Mouse (Mus musculus) thymus, postnatal 10 days (tissue): Measurements from ENCODE around the gene Trappc3.
"Not testable (repeated sequence)": the region's sequence is repeated elsewhere in the genome, so short reads cannot be mapped to it uniquely, and the experiment has no call there.

Experiments used
- DNase-seq, 2 experiments: peaks; one replicate each; pipeline ENCODE4 v3.0.0; 2021; ENCODE audit warnings: low spot score in 2 of 2

Trappc3 gene

GRCm38 (mm10) chr4:126262119-126262807 lies at the start of gene Trappc3:
Gene Trappc3 (plus strand): TSS chr4:126262325.
- peak; percentile 99 for DNase-seq

- no peak for DNase-seq
Measured at GRCm38 (mm10) chr4:126217771-126218170, 44.4 kb upstream of the Trappc3 start.

- not testable (repeated sequence) for DNase-seq
Measured at GRCm38 (mm10) chr4:126219540-126219939, 42.6 kb upstream of the Trappc3 start.

GRCm38 (mm10) chr4:126220045-126220444 lies 42.1 kb upstream of the Trappc3 start:
- DNase-seq: no peak

- no peak for DNase-seq
Measured at GRCm38 (mm10) chr4:126222631-126223030, 39.5 kb upstream of the Trappc3 start.

- no peak for DNase-seq
Measured at GRCm38 (mm10) chr4:126226640-126227039, 35.5 kb upstream of the Trappc3 start.

GRCm38 (mm10) chr4:126227077-126227761 lies 34.9 kb upstream of the Trappc3 start:
- peak; percentile 76 to 94 for DNase-seq

GRCm38 (mm10) chr4:126228144-126228543 lies 34.0 kb upstream of the Trappc3 start:
- no peak for DNase-seq

- no peak for DNase-seq
Measured at GRCm38 (mm10) chr4:126229900-126230299, 32.2 kb upstream of the Trappc3 start.

- DNase-seq: no peak
Measured at GRCm38 (mm10) chr4:126233676-126234308, 28.3 kb upstream of the Trappc3 start.

GRCm38 (mm10) chr4:126234496-126235175 lies 27.5 kb upstream of the Trappc3 start:
- no peak for DNase-seq

GRCm38 (mm10) chr4:126235191-126235590 lies 26.9 kb upstream of the Trappc3 start:
- no peak for DNase-seq

- DNase-seq: no peak
Measured at GRCm38 (mm10) chr4:126236467-126237280, 25.5 kb upstream of the Trappc3 start.

GRCm38 (mm10) chr4:126237721-126238242 lies 24.3 kb upstream of the Trappc3 start:
- DNase-seq: no peak

- no peak for DNase-seq
Measured at GRCm38 (mm10) chr4:126239862-126240475, 22.2 kb upstream of the Trappc3 start.

- DNase-seq: no peak
Measured at GRCm38 (mm10) chr4:126241956-126242355, 20.2 kb upstream of the Trappc3 start.

- no peak for DNase-seq
Measured at GRCm38 (mm10) chr4:126242510-126242909, 19.6 kb upstream of the Trappc3 start.

- DNase-seq: no peak
Measured at GRCm38 (mm10) chr4:126246202-126246889, 15.8 kb upstream of the Trappc3 start.

GRCm38 (mm10) chr4:126248261-126248868 lies 13.8 kb upstream of the Trappc3 start:
- DNase-seq: no peak

GRCm38 (mm10) chr4:126250659-126251058 lies 11.5 kb upstream of the Trappc3 start:
- no peak for DNase-seq
